Mouse (Mus musculus) liver, adult 2 months (tissue): ENCODE data around the gene Cnih3. TPM values are rescaled to one million over a fixed set of nuclear protein-coding genes. Genes with fewer than 3 reads are reported as not detected.

ENCODE experiments used
- DNase-seq: peaks from one replicate; pipeline ENCODE4 v3.0.0-alpha.2; 2011; ENCODE audit warnings: low read depth, low spot score; ENCODE audit errors: extremely low read depth
- H3K27ac ChIP-seq: fragments of 200-500 bp; replicated peaks from 2 replicates; pipeline ENCODE4 v1.5.1; 2012; ENCODE audit warnings: low read depth, mild to moderate bottlenecking, control low read depth, inconsistent platforms, low read length; ENCODE audit not compliant: insufficient read depth
- H3K27me3 ChIP-seq: fragments of 200-500 bp; 2 replicates; pipeline ENCODE4 v1.6.1; 2012; ENCODE audit warnings: mild to moderate bottlenecking, moderate library complexity, low read length, inconsistent platforms; ENCODE audit not compliant: control insufficient read depth, insufficient read depth
- H3K36me3 ChIP-seq: fragments of 200-500 bp; 2 replicates; pipeline ENCODE4 v1.6.1; 2012; ENCODE audit warnings: low read length, inconsistent platforms; ENCODE audit not compliant: control insufficient read depth, insufficient read depth
- H3K4me1 ChIP-seq: fragments of 200-500 bp; 2 replicates; pipeline ENCODE4 v1.6.1; 2011; ENCODE audit warnings: low read length; ENCODE audit not compliant: control insufficient read depth, insufficient read depth
- H3K4me3 ChIP-seq: fragments of 200-500 bp; 2 replicates; pipeline ENCODE4 v1.5.1; 2011; ENCODE audit warnings: low read depth, mild to moderate bottlenecking, control low read depth, low read length, moderate library complexity; ENCODE audit not compliant: insufficient read depth
- H3K79me2 ChIP-seq: fragments of 200-500 bp; 2 replicates; pipeline ENCODE4 v1.6.1; 2012; ENCODE audit warnings: inconsistent platforms, mild to moderate bottlenecking, low read length, moderate library complexity; ENCODE audit not compliant: control insufficient read depth, insufficient read depth
- H3K9ac ChIP-seq: fragments of 200-500 bp; 2 replicates; pipeline ENCODE4 v1.6.1; 2012; ENCODE audit warnings: low read depth, mild to moderate bottlenecking, control low read depth, inconsistent platforms, low read length
- CTCF ChIP-seq: fragments of 200-500 bp; IDR thresholded peaks from 2 replicates; pipeline ENCODE4 v1.5.1; 2011; ENCODE audit warnings: low read depth, low read length, control low read depth
- POLR2A ChIP-seq: fragments of 200-500 bp; IDR thresholded peaks from 2 replicates; pipeline ENCODE4 v1.6.1; 2011; ENCODE audit warnings: low read length, control low read depth; ENCODE audit not compliant: insufficient read depth; ENCODE audit errors: extremely low read depth
- WGBS: fragments of 180-500 bp; shearing (Covaris S2); methylation state at CpG from one replicate; pipeline ENCODE4 v1.1.7; 2018; 5-methylcytosine and 5-hydroxymethylcytosine counted together
- polyA plus RNA-seq: library from polyadenylated mRNA; depleted of rRNA; stranded (reverse); fragments of >200 nt; gene quantifications from 2 replicates; pipeline ENCODE4 v1.2.3, GENCODE M21; 2012
- total RNA-seq: library from RNA; depleted of rRNA; stranded (reverse); fragments of >200 nt; gene quantifications from 2 replicates; pipeline ENCODE4 v1.2.3, GENCODE M21; 2014

Cnih3 gene
- total and polyA plus RNA-seq, 2 experiments: not detected

DNA sequence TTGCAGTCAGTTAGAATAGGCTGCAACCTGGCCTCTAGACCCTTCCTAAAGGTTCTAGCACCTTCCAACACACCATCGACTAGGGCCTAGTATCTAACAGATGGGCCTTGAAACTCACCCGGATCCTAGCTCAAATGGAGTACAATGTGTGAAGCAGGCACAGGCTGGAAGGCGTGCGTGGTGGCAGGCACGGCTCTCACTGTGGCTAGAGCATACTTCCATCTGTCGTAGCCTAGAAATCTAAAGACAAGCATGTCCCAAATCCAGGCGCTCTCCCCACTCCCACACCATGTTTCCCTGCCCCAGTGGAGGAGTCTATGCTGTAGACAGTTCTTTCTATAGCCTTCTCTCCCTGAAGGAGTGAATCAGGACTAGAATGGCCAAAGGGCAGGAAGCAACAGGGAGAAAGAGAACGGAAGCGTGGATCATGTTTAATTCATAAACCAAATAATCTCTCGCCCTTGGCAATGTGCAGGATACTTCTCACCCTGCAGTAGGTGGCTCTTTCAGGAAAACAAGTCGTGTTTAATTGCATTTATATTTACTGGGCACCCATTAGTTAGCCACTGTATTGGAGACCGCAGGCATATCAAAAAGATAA lies 29.1 kb downstream of the Cnih3 start:
- H3K79me2 ChIP-seq: no peaks in the 10 kb centered on the region
- no peaks in the 10 kb centered on the region for H3K4me1 ChIP-seq
- no peak overlapping the region for H3K4me3 ChIP-seq
- DNase-seq: no peak
- H3K9ac ChIP-seq: no peak overlapping the region
- 87% methylated on average over 12 of the region's 12 CpGs for WGBS
- no peak overlapping the region for H3K27ac ChIP-seq
- no peaks in the 10 kb centered on the region for H3K27me3 ChIP-seq
- H3K36me3 ChIP-seq: no peaks in the 10 kb centered on the region
- TF ChIP-seq CTCF (no peak), POLR2A (no peak)

DNA sequence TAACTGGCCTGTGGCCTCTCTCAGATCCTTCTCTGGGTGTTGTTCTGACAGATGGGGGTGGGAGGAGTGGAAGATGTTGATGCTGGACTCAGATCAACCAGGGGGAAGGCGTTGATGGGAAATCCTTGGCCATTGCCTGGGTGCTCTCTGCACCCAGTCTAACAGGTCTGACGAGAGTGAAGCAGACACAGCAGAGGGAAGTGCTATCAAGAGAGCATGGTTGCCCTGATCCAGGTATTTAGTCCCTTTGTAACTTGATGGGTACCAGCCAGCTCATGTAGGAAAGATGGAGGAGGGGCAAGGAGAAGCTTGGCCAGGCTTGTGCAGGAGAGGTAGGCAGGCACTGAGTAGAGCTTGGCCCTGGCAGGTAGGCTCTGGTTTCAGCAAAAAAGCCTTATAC lies 36.8 kb downstream of the Cnih3 start:
- Histone ChIP-seq H3K27me3 (no peaks in the 10 kb centered on the region), H3K27ac (no peak overlapping the region), H3K79me2 (no peaks in the 10 kb centered on the region), H3K4me1 (no peaks in the 10 kb centered on the region), H3K4me3 (no peak overlapping the region), H3K36me3 (no peaks in the 10 kb centered on the region), H3K9ac (no peak overlapping the region)
- TF ChIP-seq CTCF (no peak), POLR2A (no peak)
- DNase-seq: no peak
- 76% methylated on average over 2 of the region's 2 CpGs for WGBS

DNA sequence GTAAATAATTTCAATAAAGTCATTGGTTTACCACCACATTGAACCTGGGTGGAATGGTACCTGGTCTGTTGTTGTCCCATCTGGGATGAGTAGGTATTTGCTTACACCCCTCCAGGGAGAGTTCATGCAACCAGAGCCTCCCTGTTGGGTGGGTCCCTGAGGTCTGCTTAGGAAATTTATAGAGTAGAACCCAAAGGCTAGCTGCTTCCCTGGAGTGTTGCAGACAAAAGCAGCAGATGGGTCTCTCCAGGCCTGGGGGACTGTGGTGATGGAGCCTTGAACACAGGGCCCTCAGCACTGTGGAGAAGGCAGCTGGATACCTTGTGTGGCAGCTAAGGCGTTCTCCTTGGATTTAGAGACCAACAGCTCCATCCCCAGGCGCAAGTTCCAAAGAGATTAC lies 40.1 kb downstream of the Cnih3 start:
- H3K9ac ChIP-seq: no peak overlapping the region
- TF ChIP-seq POLR2A: no peak
- TF ChIP-seq CTCF: no peak
- WGBS: 94% methylated on average over 2 of the region's 2 CpGs

DNA sequence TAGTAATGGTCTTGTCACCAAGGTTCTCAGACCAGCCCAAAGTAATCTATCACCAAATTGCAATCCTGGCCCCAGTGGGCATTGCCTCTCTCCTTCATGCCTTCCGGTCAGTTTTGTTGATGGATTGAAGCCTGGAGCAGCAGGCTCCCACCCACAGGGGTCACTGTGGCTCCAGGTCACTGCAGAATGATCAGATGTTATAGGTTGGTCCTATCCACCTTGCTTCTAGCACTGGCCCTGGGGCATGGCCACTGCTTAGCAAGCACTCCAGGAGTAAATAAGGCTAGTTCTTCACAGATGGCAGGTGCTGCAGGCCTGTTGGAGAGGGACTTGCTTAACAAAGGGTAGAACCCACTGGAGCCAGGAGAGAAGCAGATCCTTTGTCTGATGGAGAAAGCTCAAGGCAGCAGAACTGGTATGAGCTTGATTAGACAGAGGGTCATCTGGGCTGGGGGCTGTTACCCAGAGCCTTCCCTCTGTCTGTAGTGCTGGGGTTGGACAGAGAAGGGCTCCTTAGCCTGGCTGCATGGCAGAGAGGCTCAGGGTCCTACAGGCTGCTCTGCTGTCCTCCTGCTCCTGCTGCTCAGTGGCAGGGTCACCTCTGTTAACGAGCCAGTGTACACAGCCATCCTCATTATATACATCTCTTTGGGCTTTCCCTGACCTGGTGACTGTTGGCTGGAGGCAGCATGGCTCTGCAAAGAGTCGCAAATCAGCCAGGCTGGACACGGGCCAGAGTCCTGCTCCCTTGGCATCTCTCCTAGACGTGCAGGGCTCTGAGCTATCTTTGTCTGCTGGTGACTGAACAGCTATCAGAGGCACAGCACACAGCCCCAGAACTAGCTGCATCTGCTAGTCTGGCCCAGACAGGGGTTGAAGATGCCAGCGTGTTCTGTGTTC lies 41.1 kb downstream of the Cnih3 start:
- H3K79me2 ChIP-seq: no peaks in the 10 kb centered on the region
- no peaks in the 10 kb centered on the region for H3K36me3 ChIP-seq
- TF ChIP-seq CTCF (peak; percentile 41; the same call in 1 of the 2 replicates), POLR2A (no peak)
- 25% methylated on average over 6 of the region's 6 CpGs for WGBS
- H3K4me1 ChIP-seq: no peaks in the 10 kb centered on the region
- H3K27me3 ChIP-seq: no peaks in the 10 kb centered on the region
- peak; percentile 41 for DNase-seq
- no peak overlapping the region for H3K9ac ChIP-seq
- no peak overlapping the region for H3K27ac ChIP-seq
- H3K4me3 ChIP-seq: no peak overlapping the region

More for the DNA sequence above, 40.1 kb downstream of the Cnih3 start:
- Histone ChIP-seq H3K27me3 (no peaks in the 10 kb centered on the region), H3K4me1 (no peaks in the 10 kb centered on the region), H3K27ac (no peak overlapping the region), H3K36me3 (no peaks in the 10 kb centered on the region), H3K79me2 (no peaks in the 10 kb centered on the region), H3K4me3 (no peak overlapping the region)
- no peak for DNase-seq

DNA sequence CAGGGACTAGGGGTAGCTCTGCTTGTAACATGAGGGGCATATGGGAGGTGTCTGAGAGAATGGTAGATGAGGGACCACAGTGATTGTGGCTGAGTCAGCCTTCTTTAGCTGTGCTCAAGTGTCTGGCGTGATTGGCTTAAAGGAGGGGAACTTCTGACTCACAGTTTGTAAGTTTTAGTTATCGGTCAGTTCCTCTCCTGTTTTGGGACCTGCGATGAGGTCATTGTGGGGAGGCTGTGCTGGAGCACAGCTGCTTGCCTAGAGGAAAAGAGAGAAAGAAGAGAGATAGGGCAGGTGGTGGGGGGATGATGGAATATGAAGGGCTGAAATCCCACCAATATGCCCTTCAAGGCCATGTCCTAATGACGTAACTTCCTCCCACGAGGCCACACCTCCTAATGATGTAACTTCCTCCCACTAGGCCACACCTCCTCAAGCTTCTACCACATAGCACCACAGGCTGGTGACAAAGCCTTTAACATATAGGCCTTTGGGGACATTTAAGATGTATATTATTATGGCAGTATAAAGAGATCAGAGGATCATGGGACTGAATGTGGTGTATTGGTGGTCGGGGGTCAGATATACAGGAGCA lies 42.9 kb downstream of the Cnih3 start:
- Histone ChIP-seq H3K36me3 (no peaks in the 10 kb centered on the region), H3K4me1 (no peaks in the 10 kb centered on the region), H3K27ac (no peak overlapping the region), H3K79me2 (no peaks in the 10 kb centered on the region), H3K9ac (no peak overlapping the region), H3K4me3 (no peak overlapping the region), H3K27me3 (no peaks in the 10 kb centered on the region)
- 85% methylated on average over 6 of the region's 6 CpGs for WGBS
- TF ChIP-seq POLR2A: no peak
- no peak for TF ChIP-seq CTCF
- DNase-seq: no peak
